Mouse (Mus musculus): ENCODE data around the gene Tmem174.

Tmem174 gene

GRCm38 (mm10) chr13:98637145-98637544 is at the start of gene Tmem174:
Tmem174 (minus strand) TSS chr13:98637410.
- DNase-seq: no peak

- no peak for DNase-seq
Observed at GRCm38 (mm10) chr13:98684144-98684900, 47.1 kb upstream of the Tmem174 start.

GRCm38 (mm10) chr13:98683412-98683811 is 46.2 kb upstream of the Tmem174 start:
- no peak for DNase-seq

- DNase-seq: no peak
Observed at GRCm38 (mm10) chr13:98680470-98681060, 43.4 kb upstream of the Tmem174 start.

GRCm38 (mm10) chr13:98679631-98680041 is 42.4 kb upstream of the Tmem174 start:
- DNase-seq: no peak

- DNase-seq: no peak
Observed at GRCm38 (mm10) chr13:98679230-98679629, 42.0 kb upstream of the Tmem174 start.

GRCm38 (mm10) chr13:98673922-98674321 is 36.7 kb upstream of the Tmem174 start:
- DNase-seq: no peak

- DNase-seq: no peak
Observed at GRCm38 (mm10) chr13:98669296-98669695, 32.1 kb upstream of the Tmem174 start.

GRCm38 (mm10) chr13:98667316-98667715 is 30.1 kb upstream of the Tmem174 start:
- DNase-seq: no peak

GRCm38 (mm10) chr13:98665240-98665639 is 28.0 kb upstream of the Tmem174 start:
- no peak for DNase-seq

- no peak for DNase-seq
Observed at GRCm38 (mm10) chr13:98662173-98662675, 25.0 kb upstream of the Tmem174 start.

- peak; percentile 54 for DNase-seq
Observed at GRCm38 (mm10) chr13:98656034-98656471, 18.8 kb upstream of the Tmem174 start.

- no peak for DNase-seq
Observed at GRCm38 (mm10) chr13:98655346-98655745, 18.1 kb upstream of the Tmem174 start.

GRCm38 (mm10) chr13:98654129-98654939 is 17.1 kb upstream of the Tmem174 start:
- DNase-seq: no peak

- no peak for DNase-seq
Observed at GRCm38 (mm10) chr13:98652194-98652593, 15.0 kb upstream of the Tmem174 start.

- DNase-seq: no peak
Observed at GRCm38 (mm10) chr13:98651228-98651977, 14.2 kb upstream of the Tmem174 start.

- DNase-seq: no peak
Observed at GRCm38 (mm10) chr13:98647775-98648568, 10.8 kb upstream of the Tmem174 start.

- DNase-seq: no peak
Observed at GRCm38 (mm10) chr13:98638507-98639166, 1.4 kb upstream of the Tmem174 start.

GRCm38 (mm10) chr13:98636571-98636970 is 639 bp downstream of the Tmem174 start:
- DNase-seq: no peak

- DNase-seq: no peak
Observed at GRCm38 (mm10) chr13:98633641-98634484, 3.3 kb downstream of the Tmem174 start.
